Mouse (Mus musculus) T-helper 17 cell (primary cell): ENCODE measurements around the gene Cdpf1.

Experiments
- in situ Hi-C, 2 experiments: fragments of 300-600 bp; cut with MboI, MseI; formaldehyde crosslinking; loops; 1 replicate in 1 of 2; 2 replicates in 1 of 2; pipeline ENCODE4 v1.15.1; 2025; ENCODE audit warnings: high pct_unique_total_duplicates in 2 of 2

The Cdpf1 gene

GRCm38 (mm10) chr15:85808434-85808833, 3.1 kb downstream of the Cdpf1 start:
- in situ Hi-C loops = no loop called here

- in situ Hi-C loops = no loop called here
Measured at GRCm38 (mm10) chr15:85808031-85808430, 3.5 kb downstream of the Cdpf1 start.

GRCm38 (mm10) chr15:85807404-85807803, 4.1 kb downstream of the Cdpf1 start:
- in situ Hi-C loops = no loop called here

GRCm38 (mm10) chr15:85806886-85807285, 4.6 kb downstream of the Cdpf1 start:
- in situ Hi-C loops = no loop called here

- in situ Hi-C loops = no loop called here
Measured at GRCm38 (mm10) chr15:85802931-85803330, 8.6 kb downstream of the Cdpf1 start.

- in situ Hi-C loops = no loop called here
Measured at GRCm38 (mm10) chr15:85798676-85799075, 12.8 kb downstream of the Cdpf1 start.

- in situ Hi-C loops = no loop called here
Measured at GRCm38 (mm10) chr15:85795516-85795915, 16.0 kb downstream of the Cdpf1 start.

- in situ Hi-C loops = loop anchor here in 1 of 2 experiments (5.0 kb wide), 1 partner anchor 106 kb away; no protein-coding TSS in a partner anchor
Measured at GRCm38 (mm10) chr15:85792819-85793218, 18.7 kb downstream of the Cdpf1 start.

- in situ Hi-C loops = loop anchor here in 1 of 2 experiments (5.0 kb wide), 1 partner anchor 104 kb away; no protein-coding TSS in a partner anchor
Measured at GRCm38 (mm10) chr15:85791449-85791848, 20.0 kb downstream of the Cdpf1 start.

GRCm38 (mm10) chr15:85788633-85789032, 22.9 kb downstream of the Cdpf1 start:
- in situ Hi-C loops = no loop called here

GRCm38 (mm10) chr15:85788051-85788450, 23.4 kb downstream of the Cdpf1 start:
- in situ Hi-C loops = no loop called here

GRCm38 (mm10) chr15:85787482-85787881, 24.0 kb downstream of the Cdpf1 start:
- in situ Hi-C loops = no loop called here

- in situ Hi-C loops = no loop called here
Measured at GRCm38 (mm10) chr15:85786711-85787110, 24.8 kb downstream of the Cdpf1 start.

GRCm38 (mm10) chr15:85784341-85784740, 27.2 kb downstream of the Cdpf1 start:
- in situ Hi-C loops = no loop called here

GRCm38 (mm10) chr15:85783146-85783545, 28.4 kb downstream of the Cdpf1 start:
- in situ Hi-C loops = no loop called here

GRCm38 (mm10) chr15:85778891-85779290, 32.6 kb downstream of the Cdpf1 start:
- in situ Hi-C loops = loop anchor here in 1 of 2 experiments (5.0 kb wide), 1 partner anchor 1527 kb away; no protein-coding TSS in a partner anchor

- in situ Hi-C loops = loop anchor here in 1 of 2 experiments (5.0 kb wide), 1 partner anchor 1524 kb away; no protein-coding TSS in a partner anchor
Measured at GRCm38 (mm10) chr15:85776771-85777170, 34.7 kb downstream of the Cdpf1 start.

- in situ Hi-C loops = loop anchor here in 1 of 2 experiments (5.0 kb wide), 1 partner anchor 1524 kb away; no protein-coding TSS in a partner anchor
Measured at GRCm38 (mm10) chr15:85776241-85776640, 35.3 kb downstream of the Cdpf1 start.

- in situ Hi-C loops = loop anchor here in 1 of 2 experiments (5.0 kb wide), 1 partner anchor 1523 kb away; no protein-coding TSS in a partner anchor
Measured at GRCm38 (mm10) chr15:85775001-85775400, 36.5 kb downstream of the Cdpf1 start.

GRCm38 (mm10) chr15:85774419-85774818, 37.1 kb downstream of the Cdpf1 start:
- in situ Hi-C loops = no loop called here

GRCm38 (mm10) chr15:85772146-85772740, 39.3 kb downstream of the Cdpf1 start:
- in situ Hi-C loops = no loop called here

GRCm38 (mm10) chr15:85771306-85772121, 40.0 kb downstream of the Cdpf1 start:
- in situ Hi-C loops = no loop called here
